Mouse (Mus musculus) ES-E14 (cell line): ENCODE data around the gene Rnd3.

Source experiments
- CHD2 ChIP-seq: IDR thresholded peaks from 2 replicates; pipeline ENCODE4 v1.6.1; 2014; ENCODE audit warnings: mild to moderate bottlenecking, low read depth, low read length, inconsistent platforms
- MAFK ChIP-seq: IDR thresholded peaks from 2 replicates; pipeline ENCODE4 v1.6.1; 2014; ENCODE audit warnings: mild to moderate bottlenecking, low read depth, low read length, inconsistent platforms; ENCODE audit not compliant: insufficient read depth
- ZNF384 ChIP-seq: IDR thresholded peaks from 2 replicates; pipeline ENCODE4 v1.6.1; 2012; ENCODE audit warnings: low read depth, low read length, inconsistent platforms

GRCm38 (mm10) chr2:51132181-51132580 is 16.7 kb downstream of the Rnd3 start:
- TF ChIP-seq MAFK (no peak), CHD2 (no peak), ZNF384 (no peak)
